Mouse (Mus musculus) lung, postnatal 0 days (tissue): ENCODE results near the gene Cul1.

Experiments used
- CTCF ChIP-seq: IDR thresholded peaks from 2 replicates; pipeline ENCODE4 v1.5.1; 2016; ENCODE audit warnings: antibody characterized with exemption, mild to moderate bottlenecking
- EP300 ChIP-seq: IDR thresholded peaks from 2 replicates; pipeline ENCODE4 v1.6.1; 2016; ENCODE audit warnings: antibody characterized with exemption, mild to moderate bottlenecking, control low read depth

DNA sequence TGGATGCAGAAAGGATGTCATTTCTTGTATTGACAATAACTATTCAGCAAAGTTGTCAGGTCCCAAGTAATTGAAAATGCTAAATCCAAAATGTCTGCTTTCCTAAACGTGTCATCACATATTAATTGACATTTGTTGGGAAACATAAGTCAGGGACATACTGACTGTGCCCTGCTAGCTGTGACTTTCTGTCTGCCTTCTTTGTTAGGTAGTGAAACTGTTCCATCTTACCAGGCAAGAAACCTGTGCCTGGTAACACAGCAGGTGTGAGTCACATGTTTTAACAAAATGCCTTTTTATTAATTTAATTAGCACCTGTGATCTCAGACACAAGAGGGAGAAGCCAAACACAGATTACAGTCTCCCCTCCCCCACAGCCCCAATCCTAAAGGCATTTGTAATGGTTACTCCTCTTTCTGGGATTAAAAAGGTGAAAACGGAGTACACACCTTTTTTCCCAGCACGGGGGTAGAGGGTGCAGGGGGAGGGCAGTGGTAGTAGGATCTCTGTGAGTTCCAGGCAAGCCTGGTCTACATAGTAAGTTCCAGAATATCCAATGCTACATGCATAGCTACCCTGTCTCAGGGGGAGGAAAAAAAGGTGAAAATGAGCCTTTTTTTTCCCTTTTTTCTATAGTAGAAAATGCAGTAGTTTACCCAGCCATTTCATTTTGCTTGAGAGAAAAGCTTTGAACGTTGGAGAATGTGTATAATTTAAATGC lies 40.2 kb upstream of the Cul1 start:
- TF ChIP-seq CTCF (no peak), EP300 (no peak)
